Mouse (Mus musculus) CH12.LX (cell line): ENCODE data around the gene Arhgef28. TPM values are rescaled to one million over a fixed set of nuclear protein-coding genes. Genes with fewer than 3 reads are reported as not detected.

Experiments used
- DNase-seq: peaks from one replicate; pipeline ENCODE4 v3.0.0-alpha.2; 2013; ENCODE audit errors: extremely low read depth
- H3K27ac ChIP-seq: 2 replicates; pipeline ENCODE4 v1.5.1; 2012; ENCODE audit warnings: low read depth, mild to moderate bottlenecking, control low read depth, moderate library complexity; ENCODE audit not compliant: insufficient read depth
- H3K27me3 ChIP-seq: replicated peaks from 2 replicates; pipeline ENCODE3; 2012; ENCODE audit warnings: inconsistent platforms
- H3K36me3 ChIP-seq, 2 experiments: replicated peaks in 1 of 2; 2 replicates each; pipeline versions ENCODE3 to v1.6.1; 2012; ENCODE audit warnings: inconsistent platforms in 1 of 2, low read length in 1 of 2, mild to moderate bottlenecking in 1 of 2, mixed read lengths in 1 of 2, moderate library complexity in 1 of 2; ENCODE audit not compliant: control insufficient read depth in 1 of 2, insufficient read depth in 1 of 2
- H3K4me1 ChIP-seq, 2 experiments: 2 replicates each; pipeline ENCODE4 v1.6.1; 2012; ENCODE audit warnings: inconsistent platforms in 1 of 2, moderate library complexity in 1 of 2; ENCODE audit not compliant: insufficient read depth in 2 of 2, control insufficient read depth in 1 of 2
- H3K4me2 ChIP-seq: 2 replicates; pipeline ENCODE4 v1.6.1; 2012; ENCODE audit warnings: low read depth, mild to moderate bottlenecking, control low read depth; ENCODE audit not compliant: poor library complexity, insufficient read depth, severe bottlenecking
- H3K4me3 ChIP-seq, 3 experiments: fragments of 150-350 bp in 1 of 3; sonication (generic) in 1 of 3; replicated peaks in 1 of 3; 2 replicates each; pipeline versions ENCODE3 to v1.5.1; 2011 to 2012; ENCODE audit warnings: low read depth in 2 of 3, low read length in 2 of 3, mild to moderate bottlenecking in 2 of 3, moderate library complexity in 2 of 3, control low read depth in 1 of 3, improper control_type of control experiment in 1 of 3, inconsistent platforms in 1 of 3, mixed read lengths in 1 of 3; ENCODE audit not compliant: poor library complexity in 1 of 3
- H3K79me2 ChIP-seq: replicated peaks from 2 replicates; pipeline ENCODE4 v1.6.1; 2012; ENCODE audit warnings: mild to moderate bottlenecking, moderate library complexity; ENCODE audit not compliant: control insufficient read depth, poor library complexity, insufficient read depth, severe bottlenecking; ENCODE audit errors: extremely low read depth
- H3K9ac ChIP-seq: 2 replicates; pipeline ENCODE4 v1.6.1; 2012; ENCODE audit warnings: low read depth, mild to moderate bottlenecking, control low read depth, moderate library complexity; ENCODE audit not compliant: insufficient read depth
- H3K9me3 ChIP-seq: replicated peaks from 2 replicates; pipeline ENCODE3; 2012; ENCODE audit warnings: low read length, inconsistent platforms, mixed read lengths
- CHD1 ChIP-seq: IDR thresholded peaks from 2 replicates; pipeline ENCODE4 v1.6.1; 2012; ENCODE audit warnings: low read depth, low read length, improper control_type of control experiment, inconsistent platforms
- CHD2 ChIP-seq: IDR thresholded peaks from 2 replicates; pipeline ENCODE4 v1.6.1; 2011; ENCODE audit warnings: low read length, improper control_type of control experiment
- CTCF ChIP-seq, 2 experiments: IDR thresholded peaks in 1 of 2; conservative IDR thresholded peaks in 1 of 2; 2 replicates each; pipeline ENCODE4 v1.5.1; 2011 to 2012; ENCODE audit warnings: low read depth in 2 of 2, low read length in 2 of 2, improper control_type of control experiment in 1 of 2, inconsistent platforms in 1 of 2, mild to moderate bottlenecking in 1 of 2, moderate library complexity in 1 of 2
- E2F4 ChIP-seq: IDR thresholded peaks from 2 replicates; pipeline ENCODE4 v1.6.1; 2011; ENCODE audit warnings: low read depth, low read length, improper control_type of control experiment; ENCODE audit not compliant: insufficient replicate concordance
- ETS1 ChIP-seq: conservative IDR thresholded peaks from 2 replicates; pipeline ENCODE4 v1.6.1; 2012; ENCODE audit warnings: low read depth, mild to moderate bottlenecking, inconsistent platforms, low read length, improper control_type of control experiment, moderate library complexity
- HCFC1 ChIP-seq: IDR thresholded peaks from 2 replicates; pipeline ENCODE4 v1.6.1; 2012; ENCODE audit warnings: low read depth, mild to moderate bottlenecking, inconsistent platforms, low read length, improper control_type of control experiment
- IRF4 ChIP-seq: IDR thresholded peaks from 2 replicates; pipeline ENCODE4 v1.6.1; 2014; ENCODE audit warnings: low read depth, mild to moderate bottlenecking, inconsistent platforms, low read length, improper control_type of control experiment
- MAX ChIP-seq: IDR thresholded peaks from 2 replicates; pipeline ENCODE4 v1.6.1; 2011; ENCODE audit warnings: low read length, improper control_type of control experiment
- MAZ ChIP-seq: IDR thresholded peaks from 2 replicates; pipeline ENCODE4 v1.6.1; 2012; ENCODE audit warnings: low read depth, mild to moderate bottlenecking, inconsistent platforms, low read length, improper control_type of control experiment, moderate library complexity
- MXI1 ChIP-seq: IDR thresholded peaks from 2 replicates; pipeline ENCODE4 v1.6.1; 2011; ENCODE audit warnings: mild to moderate bottlenecking, low read depth, low read length, improper control_type of control experiment
- MYC ChIP-seq: IDR thresholded peaks from 2 replicates; pipeline ENCODE4 v1.6.1; 2011; ENCODE audit warnings: low read depth, mild to moderate bottlenecking, improper control_type of control experiment, low read length
- POLR2AphosphoS2 ChIP-seq: IDR thresholded peaks from 2 replicates; pipeline ENCODE4 v1.6.1; 2011; ENCODE audit warnings: low read depth, low read length, improper control_type of control experiment
- RCOR1 ChIP-seq: conservative IDR thresholded peaks from 2 replicates; pipeline ENCODE4 v1.6.1; 2012; ENCODE audit warnings: low read depth, mild to moderate bottlenecking, inconsistent platforms, low read length, improper control_type of control experiment
- SIN3A ChIP-seq: IDR thresholded peaks from 2 replicates; pipeline ENCODE4 v1.6.1; 2012; ENCODE audit warnings: low read length, improper control_type of control experiment, inconsistent platforms
- TBP ChIP-seq: conservative IDR thresholded peaks from 2 replicates; pipeline ENCODE4 v1.6.1; 2011; ENCODE audit warnings: low read depth, low read length, improper control_type of control experiment
- UBTF ChIP-seq: IDR thresholded peaks from 2 replicates; pipeline ENCODE4 v1.6.1; 2012; ENCODE audit warnings: low read depth, mild to moderate bottlenecking, inconsistent platforms, low read length, improper control_type of control experiment, moderate library complexity
- ZKSCAN1 ChIP-seq: IDR thresholded peaks from 2 replicates; pipeline ENCODE4 v1.6.1; 2012; ENCODE audit warnings: low read depth, inconsistent platforms, low read length, improper control_type of control experiment, borderline replicate concordance
- ZNF384 ChIP-seq: IDR thresholded peaks from 2 replicates; pipeline ENCODE4 v1.6.1; 2012; ENCODE audit warnings: low read depth, low read length, improper control_type of control experiment, inconsistent platforms
- dilution Hi-C: fragments of 300-500 bp; cut with MboI; formaldehyde crosslinking; loops from 2 replicates; pipeline ENCODE4 v1.14.3; 2020; ENCODE audit warnings: low sequenced_read_pairs; ENCODE audit not compliant: extremely low pct_unique_long_range_greater_than_20kb, extremely low pct_ligation_motif_present
- in situ Hi-C: fragments of 300-500 bp; cut with MboI; formaldehyde crosslinking; loops from 3 replicates; pipeline ENCODE4 v1.14.3; 2019; ENCODE audit warnings: low sequenced_read_pairs, low pct_ligation_motif_present, low pct_unique_long_range_greater_than_20kb, mixed read lengths
- polyA plus RNA-seq: library from polyadenylated mRNA; unstranded; fragments of >175 nt; gene quantifications from 2 replicates; pipeline ENCODE4 v1.2.1, GENCODE M21; 2012; ENCODE audit warnings: low read depth; ENCODE audit not compliant: insufficient read length
- total RNA-seq, 2 experiments: library from RNA; depleted of rRNA; stranded (reverse); fragments of 300-350 nt in 1 of 2; fragments of >200 nt in 1 of 2; gene quantifications; 2 replicates each; pipeline ENCODE4 v1.2.3; 2012 to 2014

The Arhgef28 gene
- total and polyA plus RNA-seq, 3 experiments = 0.07 to 0.24 (median 0.08) TPM

DNA sequence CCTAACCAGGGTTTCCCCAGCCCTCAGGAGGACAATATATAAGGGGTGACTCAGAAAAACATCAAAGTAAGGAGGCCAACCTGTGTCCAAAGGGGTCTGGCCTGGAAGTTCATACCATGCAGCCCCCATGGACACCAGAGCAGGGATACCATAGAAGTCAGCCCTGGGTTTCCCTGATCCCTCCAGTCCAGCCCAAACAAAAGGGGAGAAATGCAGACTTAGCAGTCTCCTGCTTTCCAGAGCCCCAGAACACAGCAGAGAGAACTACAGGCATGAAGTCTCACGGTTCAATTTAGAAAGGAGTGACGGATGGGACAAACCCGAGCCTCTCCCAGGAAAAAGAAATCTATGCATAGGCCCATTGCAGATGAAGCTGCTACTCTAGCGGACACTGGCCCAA is 91.2 kb downstream of the Arhgef28 start:
- Histone ChIP-seq H3K36me3 (no peaks in the 10 kb centered on the region), H3K79me2 (no peaks in the 10 kb centered on the region), H3K9ac (no peak overlapping the region), H3K27ac (no peak overlapping the region), H3K27me3 (no peaks in the 10 kb centered on the region), H3K4me1 (no peaks in the 10 kb centered on the region), H3K4me2 (no peak overlapping the region), H3K9me3 (peaks cover 2% of the 10 kb centered on the region), H3K4me3 (no peak overlapping the region)
- in situ Hi-C loops (no loop called here), dilution Hi-C loops (no loop called here)
- DNase-seq = no peak
- TF ChIP-seq UBTF = no peak
- no peak for TF ChIP-seq CHD2
- TF ChIP-seq MXI1 = no peak
- no peak for TF ChIP-seq IRF4
- no peak for TF ChIP-seq MYC

DNA sequence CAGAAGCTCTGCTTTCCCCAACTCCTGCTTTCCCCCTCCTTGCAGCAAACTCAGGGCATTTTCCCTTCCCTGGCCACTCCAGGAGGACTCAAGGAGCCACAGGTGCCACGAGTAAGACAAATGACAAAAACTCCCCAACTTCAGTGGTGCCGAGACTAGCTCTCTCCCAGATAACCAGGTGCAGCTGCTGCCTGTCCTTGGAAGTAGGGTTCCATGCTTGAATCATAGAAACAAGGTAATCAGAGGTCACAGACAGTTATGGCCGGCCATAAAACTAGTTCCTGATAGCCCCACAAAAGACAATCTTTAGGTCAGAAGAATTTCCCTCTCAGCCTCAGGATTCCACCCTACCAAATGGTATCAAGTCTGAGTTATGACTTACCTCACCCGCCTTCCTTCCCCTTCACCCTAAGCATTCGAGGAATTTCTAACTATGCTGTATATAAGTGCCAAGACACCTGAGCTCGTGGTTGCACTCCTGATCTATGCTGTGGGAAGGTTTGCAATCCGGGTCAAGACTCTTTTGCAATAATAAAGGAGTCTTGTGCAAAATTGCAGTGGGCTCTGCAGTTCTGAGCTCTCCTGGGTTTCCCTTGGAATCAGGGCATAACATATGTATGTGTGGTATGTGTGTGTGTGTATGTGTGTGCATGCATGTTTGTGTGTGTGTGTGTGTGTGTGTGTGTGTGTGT is 93.3 kb downstream of the Arhgef28 start:
- no peak overlapping the region for H3K9ac ChIP-seq
- no peaks in the 10 kb centered on the region for H3K4me1 ChIP-seq
- H3K27ac ChIP-seq = no peak overlapping the region
- DNase-seq = no peak
- H3K4me2 ChIP-seq = no peak overlapping the region
- dilution Hi-C loops = no loop called here
- H3K9me3 ChIP-seq = no peaks in the 10 kb centered on the region
- no peaks in the 10 kb centered on the region for H3K36me3 ChIP-seq
- in situ Hi-C loops = no loop called here
- no peak overlapping the region for H3K4me3 ChIP-seq
- TF ChIP-seq MAZ (no peak), MAX (no peak), TBP (no peak), CHD1 (no peak), MXI1 (no peak), ZKSCAN1 (no peak), SIN3A (no peak), CHD2 (no peak), ETS1 (no peak), CTCF (conservative IDR thresholded peaks at IDR 0.05 in 1 of 2, IDR thresholded peaks at IDR 0.05 in 1 of 2; ENCODE audit: low read depth in 2 of 2, low read length in 2 of 2) (no peak)
- H3K27me3 ChIP-seq = no peaks in the 10 kb centered on the region
- H3K79me2 ChIP-seq = no peaks in the 10 kb centered on the region

DNA sequence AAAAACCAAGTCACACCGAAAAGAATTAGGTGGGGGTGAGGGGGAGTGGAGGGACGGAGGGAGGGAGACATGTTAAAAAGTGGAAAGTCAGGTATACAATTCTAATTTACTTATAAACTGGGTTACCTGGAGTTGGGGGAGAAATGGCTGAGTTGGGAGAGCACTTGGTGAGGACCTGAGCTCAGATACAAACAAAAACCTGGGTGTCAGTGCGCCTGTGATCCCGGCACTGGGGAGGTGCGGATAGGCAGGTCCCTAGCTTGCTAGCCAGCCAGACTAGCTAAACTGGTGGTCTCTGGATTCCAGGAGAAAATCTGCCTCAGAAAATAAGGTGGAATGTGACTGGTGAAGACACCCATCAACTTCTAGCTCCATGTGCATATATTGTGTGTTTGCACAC is 94.7 kb downstream of the Arhgef28 start:
- Histone ChIP-seq H3K36me3 (no peaks in the 10 kb centered on the region), H3K27me3 (no peaks in the 10 kb centered on the region), H3K4me3 (no peak overlapping the region), H3K4me2 (no peak overlapping the region), H3K9me3 (no peaks in the 10 kb centered on the region), H3K79me2 (no peaks in the 10 kb centered on the region), H3K9ac (no peak overlapping the region), H3K27ac (no peak overlapping the region), H3K4me1 (no peaks in the 10 kb centered on the region)
- DNase-seq = no peak
- dilution Hi-C loops (no loop called here), in situ Hi-C loops (no loop called here)
- TF ChIP-seq HCFC1 (no peak), ZNF384 (no peak), CHD2 (no peak), MYC (no peak), E2F4 (no peak), POLR2AphosphoS2 (no peak), RCOR1 (no peak)
